Mouse (Mus musculus) forebrain, embryonic 10.5 days (tissue): Measurements from ENCODE around the gene Dda1. TPM values are rescaled to one million over a fixed set of nuclear protein-coding genes. Genes with fewer than 3 reads are reported as not detected.

ENCODE experiments used
- polyA plus RNA-seq: library from polyadenylated mRNA; unstranded; fragments of >200 nt; fragmentation: Nextera tagmentation; extraction: Ambion mirVana; gene quantifications from 2 replicates; pipeline ENCODE4 v1.2.1, GENCODE M21; 2016

Dda1 gene
- polyA plus RNA-seq, 1 experiment from 2014 or later: 116 TPM

Other genes starting within 250 kb of the Dda1 start
- 26.0 and 28.0 TPM in 2 replicates for gene Myo9b, start 196.5 kb upstream of the Dda1 start, polyA plus RNA-seq
- gene Haus8, start 196.3 kb upstream of the Dda1 start, polyA plus RNA-seq: 61.3 and 65.8 TPM in 2 replicates
- gene Use1, start 102.4 kb upstream of the Dda1 start, polyA plus RNA-seq: 81.4 and 82.7 TPM in 2 replicates
- 3.5 and 4.0 TPM in 2 replicates for gene Ocel1, start 97.9 kb upstream of the Dda1 start, polyA plus RNA-seq
- 47.8 and 49.0 TPM in 2 replicates for gene Nr2f6, start 87.2 kb upstream of the Dda1 start, polyA plus RNA-seq
- 5.8 and 5.9 TPM in 2 replicates for gene Ushbp1, start 73.4 kb upstream of the Dda1 start, polyA plus RNA-seq
- gene Babam1, start 72.3 kb upstream of the Dda1 start, polyA plus RNA-seq: 106 and 108 TPM in 2 replicates
- gene Ankle1, start 63.2 kb upstream of the Dda1 start, polyA plus RNA-seq: 47.3 and 51.2 TPM in 2 replicates
- 67.6 and 68.2 TPM in 2 replicates for gene Abhd8, start 5.5 kb upstream of the Dda1 start, polyA plus RNA-seq
- 218 and 226 TPM in 2 replicates for gene Mrpl34, start 4.2 kb upstream of the Dda1 start, polyA plus RNA-seq
- 1.8 TPM in 2 replicates for gene Ano8, start 16.8 kb downstream of the Dda1 start, polyA plus RNA-seq
- gene Gtpbp3, start 18.9 kb downstream of the Dda1 start, polyA plus RNA-seq: 21.3 and 22.3 TPM in 2 replicates
- gene Plvap, start 42.6 kb downstream of the Dda1 start, polyA plus RNA-seq: 43.3 and 47.5 TPM in 2 replicates
- 0.47 TPM in 1 of 2 replicates, not detected in the other for gene Ccdc194, start 56.5 kb downstream of the Dda1 start, polyA plus RNA-seq
- gene Bst2, start 68.3 kb downstream of the Dda1 start, polyA plus RNA-seq: 6.7 and 7.4 TPM in 2 replicates
- 65.9 and 66.0 TPM in 2 replicates for gene Mvb12a, start 73.7 kb downstream of the Dda1 start, polyA plus RNA-seq
- 0.17 and 0.28 TPM in 2 replicates for gene Tmem221, start 89.7 kb downstream of the Dda1 start, polyA plus RNA-seq
- gene Nxnl1, start 97.4 kb downstream of the Dda1 start, polyA plus RNA-seq: 0.09 TPM in 1 of 2 replicates, not detected in the other
- 20.2 and 21.9 TPM in 2 replicates for gene Slc27a1, start 99.7 kb downstream of the Dda1 start, polyA plus RNA-seq
- 262 and 266 TPM in 2 replicates for gene Pgls, start 123.0 kb downstream of the Dda1 start, polyA plus RNA-seq
- gene Fam129c, start 128.4 kb downstream of the Dda1 start, polyA plus RNA-seq: 4.1 and 5.1 TPM in 2 replicates
- gene Colgalt1, start 141.8 kb downstream of the Dda1 start, polyA plus RNA-seq: 44.2 and 47.4 TPM in 2 replicates
- gene Unc13a, start 202.6 kb downstream of the Dda1 start, polyA plus RNA-seq: 2.9 and 3.3 TPM in 2 replicates
- 2.5 and 3.0 TPM in 2 replicates for gene Jak3, start 207.1 kb downstream of the Dda1 start, polyA plus RNA-seq
- 0.26 TPM in 1 of 2 replicates, not detected in the other for gene Insl3, start 220.0 kb downstream of the Dda1 start, polyA plus RNA-seq
- gene B3gnt3, start 232.6 kb downstream of the Dda1 start, polyA plus RNA-seq: 0.41 and 0.69 TPM in 2 replicates